In the genomic region with DNA sequence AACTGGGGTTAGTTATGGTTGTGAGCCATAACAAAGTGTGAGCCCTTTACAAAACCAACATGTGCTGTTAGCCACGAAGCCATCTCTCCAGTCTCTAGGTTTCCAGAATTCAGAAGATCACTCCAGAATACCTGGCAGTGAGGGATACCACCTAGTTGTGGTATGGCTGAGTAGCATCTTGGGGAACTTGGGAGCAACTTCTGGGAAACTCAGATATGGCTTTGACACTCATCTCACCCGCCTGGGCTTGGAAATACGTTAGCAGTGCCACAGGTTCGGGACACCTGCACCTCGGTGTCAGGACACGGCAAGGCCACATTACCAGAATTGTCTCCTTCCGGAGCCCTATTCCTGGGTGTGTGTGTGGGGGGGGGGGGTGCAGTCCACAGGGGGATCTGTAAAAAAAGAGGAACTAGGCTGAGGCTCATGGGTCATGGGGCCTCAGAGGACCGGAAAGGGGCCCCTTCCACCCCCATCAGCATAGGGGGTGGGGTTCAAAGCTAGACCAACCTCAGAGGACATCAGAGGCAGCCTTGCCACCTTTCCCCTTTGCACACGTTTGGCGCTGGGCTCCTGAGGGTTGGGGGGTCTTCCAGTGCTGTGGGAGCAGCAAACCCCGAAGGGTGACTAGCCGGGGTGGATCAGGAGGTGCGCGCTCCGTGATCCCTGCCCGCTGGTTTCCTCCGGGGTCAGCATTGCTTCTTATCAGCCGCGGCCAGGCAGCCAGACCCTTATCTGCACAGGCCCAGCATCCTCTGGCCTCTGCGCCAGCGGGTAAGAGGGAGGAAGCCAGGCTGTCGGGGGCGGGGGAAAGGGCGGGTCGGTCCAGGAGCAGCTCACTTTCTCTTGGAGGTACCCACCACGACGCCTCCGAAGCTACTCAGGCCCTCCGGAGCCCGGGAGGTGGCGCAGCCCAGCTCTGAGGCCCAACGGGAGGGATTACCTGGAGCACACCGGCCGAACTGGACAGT, we compare ENCODE assay signal across 9 mouse cellular contexts. TPM values are rescaled to one million over a fixed set of nuclear protein-coding genes. Genes with fewer than 3 reads are reported as not detected.
DNase-seq lines count a peak whose midpoint lies in the region; ATAC-seq and TF ChIP-seq lines count a peak whose summit lies in the region.
"Had no signal": no experiment of that assay in that cellular context is flagged by ENCODE, and none has a peak within 500 bp of the region (broad histone marks: within the 10 kb centered on the region; RNA-seq: fewer than 3 reads in every experiment).

A gene (plus strand): TSS at position 517 of the 971 bp plus-strand sequence.

- peak; percentile 17 for TF ChIP-seq CTCF in left cerebral cortex, adult 2 months (IDR thresholded peaks at IDR 0.05)
- no peak for TF ChIP-seq CTCF in thymus, adult 2 months (IDR thresholded peaks at IDR 0.05; ENCODE audit: borderline replicate concordance, control insufficient read depth, extremely low read depth, insufficient read depth, low read length, poor library complexity)

- peaks cover 12% of the 10 kb centered on the region for H3K4me1 ChIP-seq in forebrain, embryonic 14.5 days (ENCODE audit: control insufficient read depth, insufficient read depth, low read length)
- peaks cover 35% of the 10 kb centered on the region for H3K4me1 ChIP-seq in hindbrain, embryonic 10.5 days (replicated peaks)
- H3K4me1 ChIP-seq in limb, embryonic 13.5 days: peaks cover 43% of the 10 kb centered on the region
- peaks cover 12% of the 10 kb centered on the region for H3K4me1 ChIP-seq in midbrain, embryonic 11.5 days (ENCODE audit: control insufficient read depth, insufficient read depth, low read length)
- H3K4me1 ChIP-seq in thymus, adult 2 months (replicated peaks; ENCODE audit: control insufficient read depth, insufficient read depth, low read length): peaks cover 52% of the 10 kb centered on the region

- ATAC-seq in forebrain, embryonic 14.5 days: no peak
- peak; percentile 28; the same call in 1 of the 2 replicates for ATAC-seq in limb, embryonic 13.5 days (ENCODE audit: low FRiP score, low read depth)
- ATAC-seq in midbrain, embryonic 11.5 days (ENCODE audit: low FRiP score): peak; percentile 35

- peak within 1 kb of the TSS; percentile 7; the same call in 1 of the 2 replicates for H3K4me2 ChIP-seq in forebrain, embryonic 14.5 days (ENCODE audit: low read length)
- peak within 1 kb of the TSS; percentile 34 for H3K4me2 ChIP-seq in limb, embryonic 13.5 days (replicated peaks)
- H3K4me2 ChIP-seq in midbrain, embryonic 11.5 days: no peak within 1 kb of the TSS

- no peak for DNase-seq in left cerebral cortex, adult 2 months (ENCODE audit: extremely low spot score in 1 of 2, low spot score in 2 of 2)
- no peak for DNase-seq in left cerebral cortex, postnatal 4 days
- DNase-seq in forebrain, embryonic 14.5 days (ENCODE audit: low spot score): no peak
- DNase-seq in hindbrain, embryonic 10.5 days (ENCODE audit: low spot score): no peak
- no peak for DNase-seq in midbrain, embryonic 11.5 days (ENCODE audit: low spot score, missing footprints)
- peak; percentile 47 for DNase-seq in thymus, adult 2 months
- no peak for DNase-seq in urinary bladder, postnatal 10 days (ENCODE audit: low spot score)

- 14% methylated on average over 34 of the region's 34 CpGs for WGBS in forebrain, embryonic 14.5 days
- 12% methylated on average over 34 of the region's 34 CpGs for WGBS in hindbrain, embryonic 10.5 days
- WGBS in limb, embryonic 13.5 days: 10% methylated on average over 34 of the region's 34 CpGs
- WGBS in midbrain, embryonic 11.5 days: 11% methylated on average over 34 of the region's 34 CpGs
- 2% methylated on average over 34 of the region's 34 CpGs for WGBS in thymus, adult 2 months

- TF ChIP-seq POLR2A in thymus, adult 2 months (IDR thresholded peaks at IDR 0.05; ENCODE audit: control insufficient read depth, extremely low read depth, insufficient read depth, low read length, poor library complexity): no peak

- peak within 1 kb of the TSS; percentile 40; the same call in 1 of the 2 replicates for H3K9ac ChIP-seq in forebrain, embryonic 14.5 days (ENCODE audit: low read length)
- peak within 1 kb of the TSS; percentile 43 for H3K9ac ChIP-seq in limb, embryonic 13.5 days
- H3K9ac ChIP-seq in midbrain, embryonic 11.5 days (ENCODE audit: low read length): no peak within 1 kb of the TSS

- no peaks in the 10 kb centered on the region for H3K9me3 ChIP-seq in forebrain, embryonic 14.5 days (replicated peaks; ENCODE audit: control insufficient read depth, low read length)
- no peaks in the 10 kb centered on the region for H3K9me3 ChIP-seq in hindbrain, embryonic 10.5 days
- H3K9me3 ChIP-seq in limb, embryonic 13.5 days: no peaks in the 10 kb centered on the region
- no peaks in the 10 kb centered on the region for H3K9me3 ChIP-seq in midbrain, embryonic 11.5 days (ENCODE audit: control insufficient read depth, low read length)

- intact Hi-C loops in left cerebral cortex, adult 2 months (cut with DNase I): no loop called here
- intact Hi-C loops in left cerebral cortex, postnatal 4 days (cut with DNase I): no loop called here

- H3K36me3 ChIP-seq in forebrain, embryonic 14.5 days (ENCODE audit: control insufficient read depth, insufficient read depth, low read length): peaks cover 38% of the 10 kb centered on the region
- peaks cover 41% of the 10 kb centered on the region for H3K36me3 ChIP-seq in hindbrain, embryonic 10.5 days
- H3K36me3 ChIP-seq in limb, embryonic 13.5 days: peaks cover 41% of the 10 kb centered on the region
- peaks cover 10% of the 10 kb centered on the region; the same call in 1 of the 2 replicates for H3K36me3 ChIP-seq in midbrain, embryonic 11.5 days (ENCODE audit: control insufficient read depth, insufficient read depth, low read length)
- H3K36me3 ChIP-seq in thymus, adult 2 months (ENCODE audit: control insufficient read depth, insufficient read depth, low read length): no peaks in the 10 kb centered on the region

- peak within 1 kb of the TSS; percentile 82 for H3K27ac ChIP-seq in left cerebral cortex, adult 2 months
- peak within 1 kb of the TSS; percentile 58; the same call in 1 of the 2 replicates for H3K27ac ChIP-seq in forebrain, embryonic 14.5 days (ENCODE audit: low read depth, low read length)
- H3K27ac ChIP-seq in hindbrain, embryonic 10.5 days: peak within 1 kb of the TSS; percentile 66
- H3K27ac ChIP-seq in limb, embryonic 13.5 days: peak within 1 kb of the TSS; percentile 53; the same call in 1 of the 2 replicates
- peak within 1 kb of the TSS; percentile 36; the same call in 1 of the 2 replicates for H3K27ac ChIP-seq in midbrain, embryonic 11.5 days (ENCODE audit: low read depth, low read length)
- H3K27ac ChIP-seq in thymus, adult 2 months (ENCODE audit: control insufficient read depth, insufficient read depth, low read length): peak within 1 kb of the TSS; percentile 86

- H3K4me3 ChIP-seq in left cerebral cortex, adult 2 months: peak within 1 kb of the TSS; percentile 31
- no peak within 1 kb of the TSS for H3K4me3 ChIP-seq in forebrain, embryonic 14.5 days (ENCODE audit: low read depth, low read length)
- peak within 1 kb of the TSS; percentile 48 for H3K4me3 ChIP-seq in hindbrain, embryonic 10.5 days
- peak within 1 kb of the TSS; percentile 12 for H3K4me3 ChIP-seq in limb, embryonic 13.5 days
- peak within 1 kb of the TSS; percentile 1; the same call in 1 of the 2 replicates for H3K4me3 ChIP-seq in midbrain, embryonic 11.5 days (ENCODE audit: low read depth, low read length)
- peak within 1 kb of the TSS; percentile 29 for H3K4me3 ChIP-seq in thymus, adult 2 months (ENCODE audit: control insufficient read depth, insufficient read depth, low read length)
- H3K4me3 ChIP-seq: myocyte had no signal

- H3K27me3 ChIP-seq in forebrain, embryonic 14.5 days (replicated peaks; ENCODE audit: control insufficient read depth, insufficient read depth, low read length): peaks cover 29% of the 10 kb centered on the region
- peaks cover 69% of the 10 kb centered on the region for H3K27me3 ChIP-seq in hindbrain, embryonic 10.5 days (ENCODE audit: insufficient read depth, poor library complexity, severe bottlenecking)
- peaks cover 46% of the 10 kb centered on the region for H3K27me3 ChIP-seq in limb, embryonic 13.5 days
- H3K27me3 ChIP-seq in midbrain, embryonic 11.5 days (ENCODE audit: control insufficient read depth, insufficient read depth, low read length): peaks cover 49% of the 10 kb centered on the region
- H3K27me3 ChIP-seq in thymus, adult 2 months (ENCODE audit: control insufficient read depth, insufficient read depth, low read length): peaks cover 7% of the 10 kb centered on the region

RNA-seq across cellular contexts. Expression of the gene that starts here (rescaled TPM):
- total RNA-seq in left cerebral cortex, adult 2 months (2021): 1 to 10 TPM; 1.6 to 2.6 TPM
- total RNA-seq in left cerebral cortex, postnatal 4 days (2021): 1 to 10 TPM; 3.0 to 3.3 TPM
- polyA plus RNA-seq in forebrain, embryonic 14.5 days (2014; fragmentation: Nextera tagmentation; extraction: Ambion mirVana): 2.9 and 3.8 TPM in 2 replicates
- 5.6 and 6.5 TPM in 2 replicates for polyA plus RNA-seq in hindbrain, embryonic 10.5 days (2016; fragmentation: Nextera tagmentation; extraction: Ambion mirVana)
- 4.1 and 4.9 TPM in 2 replicates for polyA plus RNA-seq in limb, embryonic 13.5 days (2015; fragmentation: Nextera tagmentation; extraction: Ambion mirVana)
- polyA plus RNA-seq in midbrain, embryonic 11.5 days (2014; fragmentation: Nextera tagmentation; extraction: Ambion mirVana): 5.1 and 6.5 TPM in 2 replicates
- 7.1 and 7.5 TPM in 2 replicates for polyA plus RNA-seq in thymus, adult 2 months (2012; rRNA removed)
- polyA plus RNA-seq: myocyte had no signal

Comparison
In these comparisons a context has a peak if more than half of its experiments do, and no peak if none do; other contexts are left out.
1. H3K27ac ChIP-seq: peak in every context shown above with its lines; median percentile 86 in thymus, adult 2 months; 82 in left cerebral cortex, adult 2 months; 66 in hindbrain, embryonic 10.5 days; 58 in forebrain, embryonic 14.5 days; 53 in limb, embryonic 13.5 days; 36 in midbrain, embryonic 11.5 days.